Mouse (Mus musculus): Measurements from ENCODE around the gene Sft2d2.

Gene Sft2d2

DNA sequence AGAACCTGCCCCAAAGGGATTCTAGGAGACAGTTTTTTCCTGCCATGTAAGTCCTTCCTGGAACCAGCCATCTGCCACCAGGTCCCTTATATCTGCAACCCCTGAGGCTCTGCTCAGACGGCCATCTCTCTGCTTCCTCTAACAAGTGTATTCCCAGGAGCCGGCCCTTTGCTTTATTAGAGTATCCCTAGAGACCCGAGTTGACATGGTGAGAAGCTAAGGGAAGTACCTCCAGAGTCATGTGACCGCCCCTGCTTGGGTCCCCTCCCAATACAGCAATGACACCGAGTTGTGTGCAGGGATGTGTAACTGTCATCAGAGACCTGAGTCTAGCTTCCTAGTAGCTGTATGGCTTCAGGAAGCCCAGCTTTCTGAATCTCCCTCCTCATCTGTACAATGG is 61.0 kb downstream of the Sft2d2 start:
- DNase-seq (ENCODE audit: low read depth, low spot score): no peak

DNA sequence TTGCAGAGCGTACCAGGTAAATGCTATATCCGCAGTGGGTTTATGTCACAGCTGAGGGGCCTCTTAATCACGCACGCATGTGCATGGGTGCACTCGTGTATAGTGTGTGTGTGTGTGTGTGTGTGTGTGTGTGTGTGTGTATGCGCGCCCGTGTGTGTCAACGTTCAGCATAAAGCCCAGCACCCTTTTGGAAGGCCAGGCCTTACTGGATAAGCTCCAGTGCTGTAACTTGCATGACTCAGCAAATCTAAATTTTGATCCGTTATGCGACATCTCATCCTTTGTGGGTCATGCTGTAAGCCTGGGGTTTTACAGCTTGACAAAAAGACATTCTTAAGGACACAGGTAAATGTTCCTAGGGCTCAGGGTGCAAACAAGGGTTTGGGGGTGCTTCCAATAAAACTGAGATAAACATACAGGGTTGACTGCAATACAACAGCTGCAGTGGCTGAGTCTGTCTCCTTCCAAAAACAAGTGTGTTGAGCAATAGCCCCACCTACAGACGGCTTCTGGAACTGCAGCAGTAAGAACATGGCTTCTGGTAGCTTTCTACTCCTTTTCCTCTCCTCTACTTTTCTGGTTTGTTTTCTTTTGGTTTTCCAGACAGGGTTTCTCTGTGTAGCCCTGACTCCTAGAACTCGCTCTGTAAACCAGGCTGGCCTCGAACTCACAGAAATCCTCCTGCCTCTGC is 61.9 kb downstream of the Sft2d2 start:
- peak; percentile 94 for DNase-seq (ENCODE audit: low read depth, low spot score)

DNA sequence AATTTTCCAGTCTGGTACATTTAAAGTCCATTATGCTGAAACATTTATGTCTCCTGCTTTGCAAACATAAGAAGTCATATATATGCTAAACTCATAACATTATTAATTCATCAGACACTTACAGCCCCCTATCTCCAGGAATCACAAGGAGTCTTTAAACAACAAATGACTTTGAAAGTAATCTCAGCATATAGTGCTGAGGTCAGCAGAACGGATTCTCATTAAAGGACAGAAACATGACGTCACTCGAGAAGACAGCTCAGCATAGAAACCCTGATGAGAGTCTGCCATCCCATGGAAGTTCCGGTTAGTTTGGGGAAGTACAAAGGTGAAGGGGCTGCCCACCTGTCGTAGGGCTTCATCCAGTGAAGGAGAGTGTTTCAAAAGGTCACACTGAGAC is 64.7 kb downstream of the Sft2d2 start:
- no peak for DNase-seq (ENCODE audit: low read depth, low spot score)

All from brain, adult 2 months (tissue).